Mouse (Mus musculus): ENCODE measurements at regions not wholly inside any gene's neighbourhood (a gene's known extent, or its start where the extent isn't known, plus 50 kb on each side); places are given as distances from the start of the nearest gene placed in this dataset.

DNA sequence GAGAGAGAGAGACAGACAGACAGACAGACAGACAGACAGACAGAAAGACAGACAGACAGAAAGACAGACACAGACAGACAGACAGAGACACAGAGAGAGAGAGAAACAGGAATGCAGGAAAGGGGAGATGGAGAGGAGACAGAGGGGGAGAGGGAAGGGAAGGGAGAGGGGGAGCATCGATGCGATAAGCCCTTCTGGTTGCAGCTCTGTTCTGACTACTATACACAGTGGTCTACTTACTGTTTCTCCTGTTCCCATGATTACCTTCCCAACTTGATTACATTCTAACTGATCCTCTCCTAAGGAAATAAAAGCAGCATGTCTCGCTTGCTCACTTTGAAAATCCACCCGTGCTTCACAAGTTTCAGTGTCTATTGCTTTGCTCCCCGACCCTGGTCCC is 116.8 kb upstream of the Selenok start:
- TF ChIP-seq CTCF (IDR thresholded peaks at IDR 0.05; ENCODE audit: low read depth, low read length), result no peak
- no peak for TF ChIP-seq GATA1 (IDR thresholded peaks at IDR 0.05; ENCODE audit: borderline replicate concordance, low read length)
- no peak for TF ChIP-seq GATA2 (IDR thresholded peaks at IDR 0.05; ENCODE audit: borderline replicate concordance, low read depth, low read length)
- no peak for TF ChIP-seq POLR2AphosphoS5 (IDR thresholded peaks at IDR 0.05; ENCODE audit: insufficient replicate concordance, low read depth, low read length)
- TF ChIP-seq TAL1 (conservative IDR thresholded peaks at IDR 0.05; ENCODE audit: low read depth, low read length), result no peak

Measured in G1E (cell line).